Mouse (Mus musculus) induced T-regulatory cell, adult 2 months (primary cell): ENCODE measurements around the gene Chkb.
A peak's percentile ranks its signal among the peaks of the same experiment; 100 is the strongest.
"Not testable (repeated sequence)": the region's sequence is repeated elsewhere in the genome, so short reads cannot be mapped to it uniquely, and the experiment has no call there.

ENCODE experiments used
- DNase-seq: peaks from one replicate; pipeline ENCODE4 v3.0.0-alpha.2; 2012; ENCODE audit warnings: low read depth

The Chkb gene

DNA sequence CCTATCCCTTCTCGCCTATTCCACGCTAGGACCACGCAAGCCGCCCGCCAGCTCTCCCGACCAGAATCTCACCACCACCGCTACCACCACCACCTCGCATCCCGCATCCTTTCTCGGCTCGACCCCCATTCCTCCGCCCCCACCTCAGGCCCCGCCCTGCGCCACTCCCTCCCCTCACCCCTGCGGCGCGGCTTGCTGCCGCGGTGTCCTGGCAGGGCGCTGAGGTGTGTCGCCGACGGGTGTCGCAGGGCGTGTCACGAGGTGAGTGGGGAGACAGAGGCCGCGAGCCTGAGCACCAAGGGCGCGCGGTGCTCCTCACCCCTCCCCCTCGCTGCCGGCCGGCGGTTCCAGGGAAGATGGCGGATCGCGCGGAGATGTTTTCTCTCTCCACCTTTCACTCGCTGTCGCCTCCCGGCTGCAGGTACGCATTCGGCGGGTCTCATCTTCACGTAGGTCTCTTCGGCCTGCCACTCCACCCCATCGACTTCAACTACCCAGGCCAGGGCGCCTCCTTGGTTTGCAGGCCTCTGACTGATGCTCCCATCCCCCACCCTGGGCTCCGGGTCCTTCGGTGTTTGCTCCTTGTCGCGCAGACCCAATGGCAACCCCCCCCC is 24.3 kb upstream of the Chkb start, which contains the start of gene Mapk8ip2:
TSS of gene Mapk8ip2 (plus strand) at position 49 of the 614 bp plus-strand sequence.
- DNase-seq: peak; percentile 13

DNA sequence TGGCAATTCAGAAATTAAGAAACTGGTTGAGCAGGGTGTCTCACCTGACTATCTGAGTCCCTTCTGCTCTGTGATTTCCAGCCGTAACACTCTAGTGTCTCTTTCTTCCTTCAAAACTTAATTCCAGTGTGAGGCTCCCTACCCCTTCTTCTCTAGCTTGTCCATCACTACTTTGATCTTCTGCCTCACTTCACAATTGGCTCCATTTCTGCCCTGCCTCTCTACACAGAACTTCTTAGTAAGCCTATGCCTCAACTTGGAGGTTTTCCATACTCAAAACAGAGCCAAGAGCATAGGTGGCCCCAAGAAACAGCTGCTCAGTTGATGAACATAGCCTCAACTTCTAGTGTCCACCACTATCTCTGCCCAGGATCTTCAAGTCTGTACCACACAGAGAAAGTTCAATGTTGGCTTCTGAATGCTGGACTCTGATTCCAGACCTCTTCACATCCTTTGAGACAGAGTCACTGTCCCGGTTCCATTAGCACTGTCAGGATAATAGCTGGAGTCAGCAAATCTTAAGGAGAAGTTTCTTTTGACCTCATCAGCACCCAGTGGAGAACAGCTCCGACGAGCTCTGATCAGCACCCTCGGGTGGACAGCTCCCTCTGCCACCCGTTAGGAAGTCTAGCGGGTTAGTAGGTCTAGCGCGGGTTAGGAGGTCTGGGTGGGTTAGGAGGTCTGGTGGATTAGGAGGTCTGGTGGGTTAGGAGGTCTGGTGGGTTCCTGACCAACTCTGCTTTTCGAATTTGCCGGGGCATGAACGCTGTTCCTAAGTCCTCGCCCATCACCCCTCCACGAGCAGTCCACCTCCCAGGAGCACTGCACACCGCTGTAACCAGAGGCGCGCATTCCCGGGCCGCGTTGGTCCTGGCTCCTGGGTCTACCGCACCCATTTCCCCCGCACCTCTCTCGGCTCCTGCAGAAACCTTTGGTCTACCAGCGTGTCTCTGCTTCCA is 23.5 kb upstream of the Chkb start:
- DNase-seq: peak; percentile 70

- DNase-seq: no peak
Measured at GRCm38 (mm10) chr15:89442486-89443070, 12.9 kb upstream of the Chkb start.

- no peak for DNase-seq
Measured at GRCm38 (mm10) chr15:89435878-89436277, 6.2 kb upstream of the Chkb start.

- DNase-seq: no peak
Measured at GRCm38 (mm10) chr15:89434136-89434535, 4.4 kb upstream of the Chkb start.

- DNase-seq: no peak
Measured at GRCm38 (mm10) chr15:89432946-89433345, 3.2 kb upstream of the Chkb start.

- DNase-seq: no peak
Measured at GRCm38 (mm10) chr15:89431806-89432205, 2.1 kb upstream of the Chkb start.

- DNase-seq: peak; percentile 12
Measured at GRCm38 (mm10) chr15:89431271-89431670, 1.6 kb upstream of the Chkb start.

DNA sequence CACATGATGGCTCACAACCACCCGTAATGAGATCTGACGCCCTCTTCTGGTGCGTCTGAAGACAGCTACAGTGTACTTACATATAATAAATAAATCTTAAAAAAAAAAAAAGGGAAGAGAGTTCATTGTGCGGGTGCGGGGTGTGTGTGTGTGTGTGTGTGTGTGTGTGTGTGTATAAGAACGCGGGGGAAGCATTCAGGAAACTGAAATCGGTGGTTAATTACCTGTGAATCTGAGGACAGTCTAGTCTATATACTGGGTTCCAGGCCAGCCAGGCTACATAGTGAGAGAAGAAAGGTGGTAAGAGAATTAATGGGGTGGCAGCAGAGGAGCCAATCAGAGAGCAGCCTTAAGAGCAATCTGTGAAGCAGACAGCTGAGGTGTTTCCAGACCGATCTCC is 1.1 kb upstream of the Chkb start:
- not testable (repeated sequence) for DNase-seq

DNA sequence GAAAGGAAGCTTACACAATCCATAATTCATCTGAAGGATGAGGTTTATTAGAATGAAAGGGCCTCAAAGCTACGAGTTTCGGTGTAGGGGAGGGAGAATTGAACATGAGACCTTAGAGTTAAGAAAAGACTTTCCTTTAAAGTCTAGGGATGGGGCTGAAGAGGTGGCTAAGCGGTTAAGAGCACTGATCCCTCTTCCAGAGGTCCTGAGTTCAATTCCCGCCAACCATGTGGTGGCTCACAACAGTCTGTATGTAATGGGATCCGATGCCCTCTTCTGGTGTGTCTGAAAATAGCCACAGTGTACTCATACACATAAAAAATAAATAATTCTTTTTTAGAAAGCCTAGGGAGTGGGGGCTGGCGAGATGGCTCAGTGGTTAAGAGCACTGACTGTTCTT is 633 bp upstream of the Chkb start:
- DNase-seq: no peak

- DNase-seq: no peak
Measured at GRCm38 (mm10) chr15:89428821-89429351, 822 bp downstream of the Chkb start.

- DNase-seq: peak; percentile 10
Measured at GRCm38 (mm10) chr15:89428136-89428790, 1.4 kb downstream of the Chkb start.

GRCm38 (mm10) chr15:89426716-89427115 is 3.0 kb downstream of the Chkb start:
- DNase-seq: no peak

- no peak for DNase-seq
Measured at GRCm38 (mm10) chr15:89425711-89426121, 4.0 kb downstream of the Chkb start, which contains the start of gene Cpt1b. Cpt1b (minus strand) TSS chr15:89425863.

GRCm38 (mm10) chr15:89424621-89425020 is 5.1 kb downstream of the Chkb start:
- DNase-seq: no peak

DNA sequence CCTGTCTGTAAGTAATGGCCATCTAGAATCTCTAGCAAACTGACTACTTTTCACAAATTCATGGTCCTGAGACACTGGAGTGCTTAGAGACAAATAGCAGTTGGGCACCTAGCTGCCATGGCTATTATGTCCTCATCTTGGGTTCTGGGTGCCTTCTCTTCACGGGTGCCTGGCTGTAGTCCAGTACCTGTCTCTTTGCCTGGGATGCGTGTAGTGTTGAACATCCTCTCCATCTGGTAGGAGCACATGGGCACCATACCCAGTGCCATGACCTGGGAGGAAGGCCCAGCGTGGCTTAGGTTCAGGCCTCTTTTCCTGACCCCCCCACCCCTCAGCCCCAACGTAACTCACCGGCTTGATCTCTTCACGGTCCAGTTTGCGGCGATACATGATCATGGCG is 7.8 kb downstream of the Chkb start:
- DNase-seq: no peak

DNA sequence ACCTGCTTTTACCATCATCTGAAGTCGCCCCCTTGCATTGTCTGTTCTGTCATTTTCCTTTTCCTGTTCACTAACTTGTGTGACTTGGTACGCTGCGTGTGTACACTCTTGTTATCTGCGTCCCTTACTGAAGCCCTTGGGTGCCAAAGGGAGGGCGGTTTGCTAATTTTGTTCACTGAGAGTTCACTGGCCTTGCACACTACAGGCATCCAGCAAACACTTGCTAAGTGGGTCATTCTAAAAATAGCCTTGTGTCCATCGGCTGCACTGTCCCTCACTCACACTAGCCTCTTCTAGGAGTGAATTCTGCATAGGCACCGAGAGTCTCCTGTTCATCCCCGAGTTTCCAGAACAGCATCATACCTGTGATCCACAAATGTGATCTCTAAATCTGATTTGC is 14.4 kb downstream of the Chkb start:
- no peak for DNase-seq

- DNase-seq: no peak
Measured at GRCm38 (mm10) chr15:89410118-89410517, 19.6 kb downstream of the Chkb start, which contains the start of gene Syce3. Syce3 (minus strand) TSS chr15:89410503.

DNA sequence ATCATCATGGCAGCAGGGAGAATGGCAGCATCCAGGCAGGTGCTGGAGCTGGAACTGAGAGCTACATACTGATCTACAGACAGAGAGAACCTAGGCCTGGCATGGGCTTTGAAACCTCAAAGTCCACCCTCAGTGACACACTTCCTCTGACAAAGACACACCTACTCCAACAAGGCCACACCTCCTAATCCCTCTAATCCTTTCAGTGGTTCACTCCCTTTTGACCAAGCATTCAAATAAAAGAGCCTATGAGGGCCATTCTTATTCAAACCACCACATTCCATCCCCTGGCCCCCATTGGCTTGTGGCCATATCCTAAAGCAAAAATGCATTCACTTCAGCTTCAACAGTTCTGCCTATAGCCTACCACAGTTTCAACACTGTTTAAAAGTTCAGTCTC is 23.0 kb downstream of the Chkb start:
- no peak for DNase-seq

DNA sequence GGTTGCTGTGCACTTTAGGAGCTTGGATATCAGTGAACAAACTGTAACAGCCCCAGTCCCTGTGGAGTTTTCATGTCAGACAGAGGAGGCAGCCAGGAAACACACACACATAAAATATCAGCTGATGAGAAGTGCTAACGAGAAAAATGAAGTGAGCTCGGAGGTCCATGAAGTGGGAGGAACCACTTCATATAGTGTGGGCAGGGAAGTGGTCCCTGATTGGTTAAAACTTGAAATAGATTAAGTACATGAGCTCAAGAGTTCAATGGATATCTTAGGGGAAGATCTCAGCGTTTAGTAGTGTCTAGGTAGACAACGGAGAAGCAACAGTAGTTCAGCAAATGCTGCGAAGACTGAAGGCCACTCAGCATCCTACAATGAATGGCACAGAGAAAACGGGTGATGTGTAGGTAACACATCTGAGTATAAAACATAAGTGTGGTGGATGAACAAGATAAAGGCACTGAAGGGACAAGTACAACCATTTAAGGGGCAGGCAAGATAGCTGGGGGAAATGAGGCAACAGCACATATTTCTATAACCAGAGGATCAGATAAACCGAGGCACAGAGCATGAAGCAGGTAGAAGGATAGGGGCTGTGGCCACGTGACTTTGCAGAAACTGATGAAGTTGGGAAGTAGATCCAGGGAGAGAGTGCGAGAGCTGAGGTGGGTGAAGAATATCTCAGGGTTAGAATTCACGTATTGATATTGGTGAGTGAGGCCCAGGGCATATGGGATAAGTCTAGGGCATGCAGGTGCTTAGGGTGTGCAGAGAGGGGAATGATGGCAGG is 24.7 kb downstream of the Chkb start:
- DNase-seq: no peak

GRCm38 (mm10) chr15:89402471-89402870 is 27.2 kb downstream of the Chkb start:
- no peak for DNase-seq
